Mouse (Mus musculus): ENCODE measurements at regions not wholly inside any gene's neighbourhood (a gene's known extent, or its start where the extent isn't known, plus 50 kb on each side); places are given as distances from the start of the nearest gene placed in this dataset.

DNA sequence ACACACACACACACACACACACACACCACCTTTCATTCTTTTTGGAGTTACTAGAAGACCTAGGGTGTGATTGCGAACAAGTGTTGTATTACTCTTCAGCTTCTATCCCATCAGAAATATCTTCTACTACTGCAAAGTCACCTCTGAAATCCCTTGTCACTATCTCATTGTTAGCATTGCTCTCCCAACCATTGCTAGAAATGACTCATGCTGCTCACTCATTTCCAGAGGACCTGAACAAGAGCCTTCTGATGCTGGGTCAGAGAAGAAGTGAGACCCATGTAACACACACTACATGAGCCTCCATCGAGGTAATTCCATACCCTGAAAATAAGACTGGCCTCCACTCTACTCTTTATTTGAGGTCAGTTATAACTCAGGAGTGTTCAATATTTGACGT, 191.1 kb downstream of the Nuak1 start:
- Histone ChIP-seq H3K79me3 (ENCODE audit: low read depth) (no peaks in the 10 kb centered on the region), H3ac (ENCODE audit: control insufficient read depth, insufficient read length, low read depth) (no peak overlapping the region), H3K79me2 (ENCODE audit: control insufficient read depth, insufficient read depth) (no peaks in the 10 kb centered on the region), H3K36me3 (ENCODE audit: control insufficient read depth, insufficient read depth) (no peaks in the 10 kb centered on the region), H3K27me3 (ENCODE audit: control insufficient read depth, insufficient read depth, insufficient read length) (no peaks in the 10 kb centered on the region), H3K4me3 (ENCODE audit: insufficient read depth, poor library complexity, severe bottlenecking) (no peak overlapping the region)
- TF ChIP-seq FOSL1 (IDR thresholded peaks at IDR 0.05; ENCODE audit: insufficient read depth, low read length, poor library complexity, severe bottlenecking): no peak
- no peak for TF ChIP-seq MYOD1 (IDR thresholded peaks at IDR 0.05; ENCODE audit: control insufficient read depth, insufficient read length, low read depth)
- TF ChIP-seq MYOG (IDR thresholded peaks at IDR 0.05; ENCODE audit: control insufficient read depth, extremely low read depth, insufficient read length): no peak
- TF ChIP-seq CTCF (IDR thresholded peaks at IDR 0.05; ENCODE audit: control insufficient read depth, insufficient read depth, insufficient read length): no peak
- TF ChIP-seq CEBPB (IDR thresholded peaks at IDR 0.05; ENCODE audit: low read depth): no peak
- TF ChIP-seq MAX (IDR thresholded peaks at IDR 0.05): no peak
- no peak for TF ChIP-seq USF1 (IDR thresholded peaks at IDR 0.05; ENCODE audit: low read depth)

DNA sequence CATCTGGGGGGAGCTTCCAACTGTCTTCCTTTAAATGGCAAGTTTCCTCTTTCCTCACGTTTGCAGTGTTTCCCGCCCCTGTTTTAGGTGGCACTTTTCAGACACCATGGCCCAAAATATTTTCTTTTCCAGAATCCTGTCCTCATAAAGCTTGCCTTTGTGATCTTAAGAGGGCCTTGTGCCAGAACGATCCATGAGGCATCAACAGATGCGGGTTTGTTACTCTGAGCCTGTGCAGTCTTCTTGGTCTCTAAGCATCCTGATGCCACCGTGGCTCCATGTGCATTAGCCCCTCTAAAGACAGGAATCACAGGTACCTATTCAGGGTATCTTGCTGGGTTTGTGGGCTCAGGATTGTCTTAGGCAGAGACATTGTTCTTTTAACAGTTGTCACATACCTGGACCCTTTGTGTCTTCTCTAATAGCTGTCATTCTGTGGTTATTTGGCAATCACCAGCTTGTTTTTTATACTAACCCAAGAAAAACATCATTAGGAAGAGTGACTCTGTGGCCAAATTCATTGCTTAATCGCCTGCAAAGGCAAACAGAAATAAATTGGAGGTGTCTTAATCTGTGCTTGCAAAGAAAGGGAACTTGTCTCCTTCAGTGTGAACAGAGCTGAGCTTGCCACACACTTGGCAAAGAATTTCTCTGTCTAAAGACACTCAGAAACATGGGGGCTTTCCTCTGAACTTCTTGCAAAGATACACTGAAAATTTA, 179.3 kb downstream of the Nuak1 start:
- H3ac ChIP-seq (ENCODE audit: control insufficient read depth, insufficient read length, low read depth): no peak overlapping the region
- no peaks in the 10 kb centered on the region for H3K79me2 ChIP-seq (ENCODE audit: control insufficient read depth, insufficient read depth)
- no peak overlapping the region for H3K4me3 ChIP-seq (ENCODE audit: insufficient read depth, poor library complexity, severe bottlenecking)
- TF ChIP-seq MYOD1 (IDR thresholded peaks at IDR 0.05; ENCODE audit: control insufficient read depth, insufficient read length, low read depth): no peak
- TF ChIP-seq MYOG (IDR thresholded peaks at IDR 0.05; ENCODE audit: control insufficient read depth, extremely low read depth, insufficient read length): no peak
- no peak for TF ChIP-seq CEBPB (IDR thresholded peaks at IDR 0.05; ENCODE audit: low read depth)
- no peak for TF ChIP-seq USF1 (IDR thresholded peaks at IDR 0.05; ENCODE audit: low read depth)
- no peak for TF ChIP-seq FOSL1 (IDR thresholded peaks at IDR 0.05; ENCODE audit: insufficient read depth, low read length, poor library complexity, severe bottlenecking)
- TF ChIP-seq MAX (IDR thresholded peaks at IDR 0.05): no peak
- TF ChIP-seq CTCF (IDR thresholded peaks at IDR 0.05; ENCODE audit: control insufficient read depth, insufficient read depth, insufficient read length): no peak
- H3K36me3 ChIP-seq (ENCODE audit: control insufficient read depth, insufficient read depth): no peaks in the 10 kb centered on the region
- H3K79me3 ChIP-seq (ENCODE audit: low read depth): no peaks in the 10 kb centered on the region
- H3K27me3 ChIP-seq (ENCODE audit: control insufficient read depth, insufficient read depth, insufficient read length): no peaks in the 10 kb centered on the region

DNA sequence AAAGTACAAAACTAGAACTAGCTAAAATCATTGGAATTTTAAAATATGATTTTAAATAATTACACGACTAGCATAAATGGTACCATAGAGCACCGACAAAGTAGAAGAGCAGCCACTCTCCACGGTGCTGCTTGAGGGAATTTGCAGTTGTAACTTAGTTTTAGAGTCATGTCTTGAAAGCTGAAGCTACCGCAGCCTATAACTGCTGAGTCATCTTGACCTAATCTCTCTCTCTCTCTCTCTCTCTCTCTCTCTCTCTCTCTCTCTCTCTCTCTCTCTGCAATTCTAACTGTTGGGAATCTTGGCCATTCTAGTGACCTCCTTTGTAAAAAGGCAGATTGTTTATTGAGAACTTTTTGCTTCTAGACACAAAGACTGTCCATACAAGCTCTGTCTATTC, 177.5 kb downstream of the Nuak1 start:
- Histone ChIP-seq H3K79me2 (ENCODE audit: control insufficient read depth, insufficient read depth) (no peaks in the 10 kb centered on the region), H3ac (ENCODE audit: control insufficient read depth, insufficient read length, low read depth) (no peak overlapping the region), H3K36me3 (ENCODE audit: control insufficient read depth, insufficient read depth) (no peaks in the 10 kb centered on the region), H3K79me3 (ENCODE audit: low read depth) (no peaks in the 10 kb centered on the region), H3K4me3 (ENCODE audit: insufficient read depth, poor library complexity, severe bottlenecking) (no peak overlapping the region), H3K27me3 (ENCODE audit: control insufficient read depth, insufficient read depth, insufficient read length) (no peaks in the 10 kb centered on the region)
- TF ChIP-seq FOSL1 (IDR thresholded peaks at IDR 0.05; ENCODE audit: insufficient read depth, low read length, poor library complexity, severe bottlenecking) (no peak), USF1 (IDR thresholded peaks at IDR 0.05; ENCODE audit: low read depth) (no peak), MYOD1 (IDR thresholded peaks at IDR 0.05; ENCODE audit: control insufficient read depth, insufficient read length, low read depth) (no peak), CEBPB (IDR thresholded peaks at IDR 0.05; ENCODE audit: low read depth) (no peak), MAX (IDR thresholded peaks at IDR 0.05) (no peak)

DNA sequence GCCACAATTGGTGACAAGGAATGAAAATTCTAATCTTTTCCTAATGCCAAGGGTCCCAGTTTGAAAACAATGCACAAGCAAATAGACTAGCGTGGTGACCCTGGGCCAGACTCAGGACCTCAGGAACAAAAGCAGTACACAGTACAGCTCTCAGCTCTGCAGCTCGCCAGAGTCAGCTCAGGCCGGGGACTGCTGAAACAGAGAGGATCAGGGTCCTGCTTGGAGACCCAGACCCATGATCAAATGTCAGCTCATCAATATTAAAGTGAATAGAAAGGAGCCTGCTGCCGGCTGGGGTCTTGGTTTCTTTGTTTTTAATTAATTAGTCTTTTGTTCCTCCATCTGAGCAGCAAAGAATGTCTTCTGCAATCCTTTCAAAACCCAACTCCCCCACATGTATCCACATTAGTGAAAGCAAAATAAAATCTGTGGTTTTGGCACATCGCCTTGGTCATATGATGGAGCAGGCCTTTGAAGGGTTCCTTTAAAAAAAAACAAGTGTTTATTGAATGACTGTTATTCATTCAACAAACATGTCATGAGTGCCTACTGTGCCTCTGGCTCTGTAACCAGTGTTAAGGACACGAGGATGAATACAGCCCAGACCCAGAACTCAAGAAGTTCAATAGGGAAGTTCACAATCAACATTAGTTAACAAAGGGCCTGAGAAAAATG, 154.4 kb downstream of the Nuak1 start:
- H3K36me3 ChIP-seq (ENCODE audit: control insufficient read depth, insufficient read depth): no peaks in the 10 kb centered on the region
- H3ac ChIP-seq (ENCODE audit: control insufficient read depth, insufficient read length, low read depth): no peak overlapping the region
- H3K4me3 ChIP-seq (ENCODE audit: insufficient read depth, poor library complexity, severe bottlenecking): no peak overlapping the region
- TF ChIP-seq MYOD1 (IDR thresholded peaks at IDR 0.05; ENCODE audit: control insufficient read depth, insufficient read length, low read depth): no peak
- TF ChIP-seq USF1 (IDR thresholded peaks at IDR 0.05; ENCODE audit: low read depth): no peak
- TF ChIP-seq CEBPB (IDR thresholded peaks at IDR 0.05; ENCODE audit: low read depth): no peak
- no peak for TF ChIP-seq MAX (IDR thresholded peaks at IDR 0.05)
- TF ChIP-seq FOSL1 (IDR thresholded peaks at IDR 0.05; ENCODE audit: insufficient read depth, low read length, poor library complexity, severe bottlenecking): no peak
- no peak for TF ChIP-seq CTCF (IDR thresholded peaks at IDR 0.05; ENCODE audit: control insufficient read depth, insufficient read depth, insufficient read length)
- TF ChIP-seq MYOG (IDR thresholded peaks at IDR 0.05; ENCODE audit: control insufficient read depth, extremely low read depth, insufficient read length): no peak
- no peaks in the 10 kb centered on the region for H3K79me3 ChIP-seq (ENCODE audit: low read depth)
- peaks cover 3% of the 10 kb centered on the region for H3K27me3 ChIP-seq (ENCODE audit: control insufficient read depth, insufficient read depth, insufficient read length)
- H3K79me2 ChIP-seq (ENCODE audit: control insufficient read depth, insufficient read depth): no peaks in the 10 kb centered on the region

DNA sequence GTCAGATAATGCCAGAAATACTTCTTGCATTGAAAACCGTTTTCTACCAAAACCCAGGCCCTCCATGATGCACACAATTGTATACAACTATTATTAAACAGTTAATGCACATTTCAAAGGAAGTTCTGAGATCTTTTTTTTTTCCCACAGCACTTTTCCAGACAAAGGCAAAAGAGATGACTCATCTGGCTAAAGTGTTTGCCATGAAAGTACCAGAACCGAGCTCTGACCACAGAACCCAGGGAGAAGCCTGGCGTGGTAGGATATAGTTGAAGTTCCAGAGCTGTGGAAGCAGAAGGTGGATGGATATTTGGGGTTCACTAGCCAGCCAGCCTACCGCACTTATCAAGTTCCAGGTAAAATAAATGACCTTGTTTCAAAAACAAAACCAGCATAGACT, 146.0 kb downstream of the Nuak1 start:
- Histone ChIP-seq H3K36me3 (ENCODE audit: control insufficient read depth, insufficient read depth) (no peaks in the 10 kb centered on the region), H3K79me2 (ENCODE audit: control insufficient read depth, insufficient read depth) (no peaks in the 10 kb centered on the region), H3K27me3 (ENCODE audit: control insufficient read depth, insufficient read depth, insufficient read length) (no peaks in the 10 kb centered on the region), H3K79me3 (ENCODE audit: low read depth) (no peaks in the 10 kb centered on the region), H3ac (ENCODE audit: control insufficient read depth, insufficient read length, low read depth) (no peak overlapping the region), H3K4me3 (ENCODE audit: insufficient read depth, poor library complexity, severe bottlenecking) (no peak overlapping the region)
- TF ChIP-seq USF1 (IDR thresholded peaks at IDR 0.05; ENCODE audit: low read depth) (no peak), MYOG (IDR thresholded peaks at IDR 0.05; ENCODE audit: control insufficient read depth, extremely low read depth, insufficient read length) (no peak), MYOD1 (IDR thresholded peaks at IDR 0.05; ENCODE audit: control insufficient read depth, insufficient read length, low read depth) (no peak), MAX (IDR thresholded peaks at IDR 0.05) (no peak)
